Mouse (Mus musculus) heart, adult 2 months (tissue): ENCODE results near the gene Dctd. TPM values are rescaled to one million over a fixed set of nuclear protein-coding genes. Genes with fewer than 3 reads are reported as not detected.
"Not testable (repeated sequence)": the region's sequence is repeated elsewhere in the genome, so short reads cannot be mapped to it uniquely, and the experiment has no call there.

Source experiments
- DNase-seq, 2 experiments: peaks; one replicate each; pipeline ENCODE4 v3.0.0; 2021
- H3K27ac ChIP-seq: fragments of 200-600 bp; 2 replicates; pipeline ENCODE4 v1.8.1; 2022
- H3K27me3 ChIP-seq: fragments of 200-500 bp; 2 replicates; pipeline ENCODE4 v1.6.1; 2012; ENCODE audit warnings: mild to moderate bottlenecking, low read length, inconsistent platforms, mixed read lengths; ENCODE audit not compliant: control insufficient read depth, insufficient read depth
- H3K36me3 ChIP-seq: fragments of 200-500 bp; 2 replicates; pipeline ENCODE4 v1.6.1; 2012; ENCODE audit warnings: low read length, inconsistent platforms; ENCODE audit not compliant: control insufficient read depth, insufficient read depth
- H3K4me1 ChIP-seq: fragments of 200-500 bp; 2 replicates; pipeline ENCODE4 v1.6.1; 2011; ENCODE audit warnings: low read length; ENCODE audit not compliant: control insufficient read depth, insufficient read depth
- H3K4me3 ChIP-seq: fragments of 200-600 bp; 2 replicates; pipeline ENCODE4 v1.8.1; 2022
- H3K79me2 ChIP-seq: fragments of 200-500 bp; replicated peaks from 2 replicates; pipeline ENCODE4 v1.6.1; 2012; ENCODE audit warnings: mild to moderate bottlenecking, inconsistent platforms, low read length, moderate library complexity, mixed read lengths; ENCODE audit not compliant: control insufficient read depth, insufficient read depth
- H3K9ac ChIP-seq: fragments of 200-500 bp; 2 replicates; pipeline ENCODE4 v1.6.1; 2012; ENCODE audit warnings: low read depth, mild to moderate bottlenecking, control low read depth, inconsistent platforms, low read length, mixed read lengths
- CTCF ChIP-seq: fragments of 200-600 bp; IDR thresholded peaks from 2 replicates; pipeline ENCODE4 v1.8.1; 2022; ENCODE audit warnings: antibody characterized with exemption, mild to moderate bottlenecking, moderate library complexity
- EP300 ChIP-seq: fragments of 200-500 bp; IDR thresholded peaks from 2 replicates; pipeline ENCODE4 v1.6.1; 2011; ENCODE audit warnings: low read depth, low read length, control low read depth; ENCODE audit not compliant: insufficient read depth
- POLR2A ChIP-seq: fragments of 200-500 bp; IDR thresholded peaks from 2 replicates; pipeline ENCODE4 v1.6.1; 2011; ENCODE audit warnings: mild to moderate bottlenecking, low read depth, low read length, control low read depth; ENCODE audit not compliant: insufficient read depth
- WGBS: fragments of 180-500 bp; shearing (Covaris S2); methylation state at CpG from one replicate; pipeline ENCODE4 v1.1.7; 2018; 5-methylcytosine and 5-hydroxymethylcytosine counted together
- intact Hi-C: fragments of 180-260 bp; cut with DNase I; formaldehyde crosslinking; loops from one replicate; pipeline ENCODE4 v1.15.1; 2025
- polyA plus RNA-seq: library from polyadenylated mRNA; depleted of rRNA; stranded (reverse); fragments of >200 nt; gene quantifications from 2 replicates; pipeline ENCODE4 v1.2.3, GENCODE M21; 2012
- total RNA-seq, 2 experiments: library from RNA; stranded (reverse); gene quantifications; 2 replicates each; pipeline ENCODE4 v1.2.3; 2021

The Dctd gene
- total and polyA plus RNA-seq, 3 experiments, result 0.63 to 1.6 (median 0.84) TPM

GRCm38 (mm10) chr8:48178993-48179392, 80.1 kb downstream of the Dctd start:
- WGBS, result 79% methylated on average over 4 of the region's 4 CpGs
- H3K4me3 ChIP-seq, result no peak overlapping the region
- intact Hi-C loops, result no loop called here

DNA sequence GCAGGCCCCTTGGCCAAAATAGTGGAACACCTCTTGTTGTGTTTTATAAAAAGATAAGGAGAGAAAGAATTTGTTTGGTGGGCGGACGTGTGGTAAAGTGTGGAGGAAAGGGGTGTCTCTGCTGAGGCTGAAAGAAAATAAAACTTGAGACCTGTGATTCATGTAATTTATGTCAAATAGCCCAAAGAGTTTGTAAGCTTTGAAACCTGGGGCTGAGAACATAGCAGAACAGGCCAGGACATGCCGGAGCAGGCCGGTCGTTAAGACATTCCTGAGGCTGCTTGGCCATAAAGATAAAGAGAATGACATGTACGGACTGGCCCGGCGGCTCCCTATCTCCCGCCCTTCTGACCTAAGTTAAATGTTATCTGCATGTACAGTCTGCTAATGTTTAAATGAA, 81.3 kb downstream of the Dctd start:
- H3K79me2 ChIP-seq, intact Hi-C loops: not testable (repeated sequence)

More at GRCm38 (mm10) chr8:48178993-48179392, 80.1 kb downstream of the Dctd start:
- Histone ChIP-seq H3K79me2 (no peaks in the 10 kb centered on the region), H3K27ac (no peak overlapping the region), H3K9ac (no peak overlapping the region), H3K27me3 (no peaks in the 10 kb centered on the region), H3K36me3 (no peaks in the 10 kb centered on the region), H3K4me1 (no peaks in the 10 kb centered on the region)
- no peak for DNase-seq
- no peak for TF ChIP-seq POLR2A
- no peak for TF ChIP-seq CTCF
- TF ChIP-seq EP300, result no peak

GRCm38 (mm10) chr8:48181000-48181399, 82.1 kb downstream of the Dctd start:
- Histone ChIP-seq H3K9ac (no peak overlapping the region), H3K79me2 (no peaks in the 10 kb centered on the region), H3K36me3 (no peaks in the 10 kb centered on the region), H3K4me3 (no peak overlapping the region), H3K27ac (no peak overlapping the region), H3K27me3 (no peaks in the 10 kb centered on the region), H3K4me1 (no peaks in the 10 kb centered on the region)
- TF ChIP-seq EP300 (no peak), POLR2A (no peak), CTCF (no peak)
- 92% methylated on average over 3 of the region's 3 CpGs for WGBS
- DNase-seq, result no peak
- intact Hi-C loops, result no loop called here

More for the DNA sequence above, 81.3 kb downstream of the Dctd start:
- not testable (repeated sequence) for H3K27ac ChIP-seq, H3K36me3 ChIP-seq, H3K9ac ChIP-seq, DNase-seq, H3K4me1 ChIP-seq, H3K4me3 ChIP-seq, H3K27me3 ChIP-seq
- WGBS, result 80% methylated on average over 9 of the region's 9 CpGs

DNA sequence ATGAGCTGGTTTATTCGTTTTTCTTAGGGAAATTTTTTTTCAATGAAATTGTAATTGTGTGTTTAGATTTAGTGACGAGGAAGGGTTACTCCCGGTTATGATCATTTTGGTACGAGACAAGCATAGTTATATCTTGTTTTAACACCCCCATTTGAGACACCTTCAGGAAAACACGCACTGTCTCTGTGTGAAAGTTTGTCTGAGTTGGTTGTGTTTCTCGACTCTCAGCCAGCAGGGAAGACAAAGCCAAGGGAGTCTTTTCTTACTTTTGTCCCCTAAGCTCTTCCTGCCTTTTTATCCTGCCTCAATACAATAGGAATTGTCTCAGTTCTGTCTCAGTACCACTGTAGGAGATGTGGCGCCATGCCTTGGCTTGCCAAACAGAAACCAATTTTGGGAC, 84.9 kb downstream of the Dctd start:
- intact Hi-C loops, result no loop called here
- Histone ChIP-seq H3K4me3 (no peak overlapping the region), H3K79me2 (no peaks in the 10 kb centered on the region), H3K36me3 (no peaks in the 10 kb centered on the region), H3K4me1 (no peaks in the 10 kb centered on the region), H3K9ac (no peak overlapping the region), H3K27ac (no peak overlapping the region), H3K27me3 (no peaks in the 10 kb centered on the region)
- DNase-seq, result no peak
- 86% methylated on average over 7 of the region's 7 CpGs for WGBS
- no peak for TF ChIP-seq CTCF
- no peak for TF ChIP-seq EP300
- TF ChIP-seq POLR2A, result no peak

DNA sequence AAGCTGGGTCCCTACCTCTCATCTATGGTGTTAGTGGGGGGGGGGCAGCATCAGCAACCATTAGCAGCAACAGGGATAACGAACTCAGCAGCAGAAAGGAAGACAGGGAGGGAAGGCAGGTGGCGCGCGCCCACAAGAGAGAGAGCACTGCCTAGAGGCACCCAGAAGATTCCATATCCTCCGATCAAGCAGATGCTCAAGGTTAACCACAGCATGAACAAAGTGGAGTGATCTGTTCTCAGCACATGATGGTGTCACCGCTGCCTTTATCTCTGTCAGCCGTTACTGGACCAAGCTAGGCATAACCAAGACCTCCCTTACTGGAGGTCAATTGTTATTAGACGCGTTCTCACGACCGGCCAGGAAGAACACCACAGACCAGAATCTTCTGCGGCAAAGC, 89.7 kb downstream of the Dctd start:
- H3K4me3 ChIP-seq, result no peak overlapping the region
- H3K27ac ChIP-seq, result no peak overlapping the region
- H3K9ac ChIP-seq, result no peak overlapping the region
- DNase-seq, result no peak
- H3K27me3 ChIP-seq, result no peaks in the 10 kb centered on the region
- no peaks in the 10 kb centered on the region for H3K36me3 ChIP-seq
- no peaks in the 10 kb centered on the region for H3K4me1 ChIP-seq
- 96% methylated on average over 12 of the region's 12 CpGs for WGBS
- H3K79me2 ChIP-seq, result no peaks in the 10 kb centered on the region
- intact Hi-C loops, result no loop called here
- TF ChIP-seq CTCF, result no peak
- no peak for TF ChIP-seq EP300
- TF ChIP-seq POLR2A, result no peak

GRCm38 (mm10) chr8:48195971-48196370, 97.1 kb downstream of the Dctd start:
- Histone ChIP-seq H3K36me3 (no peaks in the 10 kb centered on the region), H3K9ac (no peak overlapping the region), H3K4me1 (no peaks in the 10 kb centered on the region), H3K27me3 (no peaks in the 10 kb centered on the region), H3K4me3 (no peak overlapping the region), H3K27ac (no peak overlapping the region), H3K79me2 (no peaks in the 10 kb centered on the region)
- WGBS, result 90% methylated on average over 9 of the region's 9 CpGs
- TF ChIP-seq CTCF, result no peak
- TF ChIP-seq EP300, result no peak
- TF ChIP-seq POLR2A, result no peak
- no peak for DNase-seq
- intact Hi-C loops, result no loop called here

GRCm38 (mm10) chr8:48199171-48199570, 100.3 kb downstream of the Dctd start:
- Histone ChIP-seq H3K4me3 (no peak overlapping the region), H3K36me3 (no peaks in the 10 kb centered on the region), H3K27me3 (no peaks in the 10 kb centered on the region), H3K4me1 (no peaks in the 10 kb centered on the region), H3K27ac (no peak overlapping the region), H3K9ac (no peak overlapping the region), H3K79me2 (no peaks in the 10 kb centered on the region)
- intact Hi-C loops, result no loop called here
- WGBS, result 68% methylated on average over 9 of the region's 9 CpGs
- no peak for DNase-seq
- TF ChIP-seq CTCF (no peak), POLR2A (no peak), EP300 (no peak)
